Mouse (Mus musculus): ENCODE measurements at regions not wholly inside any gene's neighbourhood (a gene's known extent, or its start where the extent isn't known, plus 50 kb on each side); places are given as distances from the start of the nearest gene placed in this dataset.

DNA sequence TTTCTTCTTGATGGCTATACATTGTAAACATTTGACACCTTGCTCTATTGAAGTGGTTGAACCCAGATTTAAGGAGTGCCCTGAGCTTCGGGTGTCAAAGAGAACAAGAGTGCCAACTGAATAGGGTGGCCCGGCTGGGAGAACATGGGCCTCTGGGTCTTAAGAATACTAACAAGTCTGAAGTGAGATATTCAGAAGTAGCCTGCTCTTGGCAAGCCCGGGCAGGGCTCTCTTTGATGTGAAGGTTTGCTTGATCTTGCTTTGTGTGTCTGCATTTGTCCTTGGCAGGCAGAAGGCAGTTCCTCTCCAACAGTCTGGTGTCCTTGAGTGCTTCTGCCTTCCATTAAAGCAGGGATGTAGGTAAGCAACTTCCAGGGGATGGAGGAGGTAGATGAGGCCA is 203.5 kb upstream of the Tsc22d2 start:
- TF ChIP-seq CTCF (IDR thresholded peaks at IDR 0.05; ENCODE audit: low read depth, low read length) = no peak
- no peak for TF ChIP-seq POLR2A (IDR thresholded peaks at IDR 0.05; ENCODE audit: extremely low read depth, insufficient read depth, low read length)

Data from liver, adult 2 months (tissue).